Comparison of ENCODE assay signal across 1 mouse cellular context in genomic region chr8:84236410-84236997, GRCm38 (mm10).
TF ChIP-seq lines count a peak whose summit lies in the region.

No protein-coding gene starts in this region.

TF ChIP-seq in ES-E14, 5 proteins besides CTCF, POLR2A, EP300 and RAD21:
- TF ChIP-seq HCFC1 (IDR thresholded peaks at IDR 0.05; ENCODE audit: borderline replicate concordance, insufficient read depth, low read length) (no peak), MAFK (IDR thresholded peaks at IDR 0.05; ENCODE audit: insufficient read depth, low read depth, low read length) (no peak), CHD2 (IDR thresholded peaks at IDR 0.05; ENCODE audit: low read depth, low read length) (no peak), ZC3H11A (IDR thresholded peaks at IDR 0.05; ENCODE audit: borderline replicate concordance, low read depth, low read length) (no peak)
